Mouse (Mus musculus) B cell, adult 2 months (primary cell): Measurements from ENCODE around the gene Gfi1.

Source experiments
- DNase-seq, 2 experiments: peaks; one replicate each; pipeline ENCODE4 v3.0.0; 2022

Gfi1 gene

GRCm38 (mm10) chr5:107725435-107726261 is at the start of gene Gfi1:
Gfi1 (minus strand) TSS chr5:107726036.
- DNase-seq, result peak; percentile 84 to 85

GRCm38 (mm10) chr5:107772049-107772448 is 46.2 kb upstream of the Gfi1 start:
- DNase-seq, result no peak

- DNase-seq, result no peak
These were observed 42.4 kb upstream of the Gfi1 start for GRCm38 (mm10) chr5:107768224-107768623.

- DNase-seq, result no peak
These were observed 40.1 kb upstream of the Gfi1 start for GRCm38 (mm10) chr5:107765946-107766345.

- DNase-seq, result no peak
These were observed 38.6 kb upstream of the Gfi1 start for GRCm38 (mm10) chr5:107764486-107764885.

- DNase-seq, result no peak
These were observed 37.8 kb upstream of the Gfi1 start for GRCm38 (mm10) chr5:107763674-107764073.

- DNase-seq, result no peak
These were observed 33.3 kb upstream of the Gfi1 start for GRCm38 (mm10) chr5:107759121-107759520.

GRCm38 (mm10) chr5:107756072-107756471 is 30.2 kb upstream of the Gfi1 start:
- no peak for DNase-seq

GRCm38 (mm10) chr5:107754740-107755139 is 28.9 kb upstream of the Gfi1 start:
- DNase-seq, result no peak

- DNase-seq, result peak; percentile 57 to 64
These were observed 27.8 kb upstream of the Gfi1 start for GRCm38 (mm10) chr5:107753656-107754055.

- DNase-seq, result no peak
These were observed 23.5 kb upstream of the Gfi1 start for GRCm38 (mm10) chr5:107749229-107749916.

- peak in 1 of 2 experiments; percentile 34 for DNase-seq
These were observed 13.2 kb upstream of the Gfi1 start for GRCm38 (mm10) chr5:107739023-107739422.

- DNase-seq, result no peak
These were observed 12.5 kb upstream of the Gfi1 start for GRCm38 (mm10) chr5:107738296-107738695.

GRCm38 (mm10) chr5:107736171-107736570 is 10.3 kb upstream of the Gfi1 start:
- no peak for DNase-seq

GRCm38 (mm10) chr5:107731844-107732243 is 6.0 kb upstream of the Gfi1 start:
- no peak for DNase-seq

- DNase-seq, result no peak
These were observed 5.6 kb upstream of the Gfi1 start for GRCm38 (mm10) chr5:107731408-107731807.

GRCm38 (mm10) chr5:107727007-107727402 is 1.2 kb upstream of the Gfi1 start:
- DNase-seq, result no peak

GRCm38 (mm10) chr5:107726281-107727006 is 608 bp upstream of the Gfi1 start:
- peak; percentile 49 to 51 for DNase-seq

- DNase-seq, result peak; percentile 61 to 71
These were observed 988 bp downstream of the Gfi1 start for GRCm38 (mm10) chr5:107724661-107725434.

GRCm38 (mm10) chr5:107723541-107724511 is 2.0 kb downstream of the Gfi1 start:
- peak; percentile 66 to 68 for DNase-seq
